Mouse (Mus musculus) WW6 (cell line): ENCODE data around the gene Olfr1436.
"Not testable (repeated sequence)": the region's sequence is repeated elsewhere in the genome, so short reads cannot be mapped to it uniquely, and the experiment has no call there.

Experiments used
- DNase-seq: peaks from one replicate; pipeline ENCODE4 v3.0.0-alpha.2; 2013; ENCODE audit warnings: low read depth, low spot score

Gene Olfr1436

GRCm38 (mm10) chr19:12299030-12299429 lies at the start of gene Olfr1436:
Gene Olfr1436 (minus strand): TSS chr19:12299130.
- DNase-seq = not testable (repeated sequence)

- no peak for DNase-seq
Observed at GRCm38 (mm10) chr19:12335810-12336209, 36.9 kb upstream of the Olfr1436 start, which contains the start of gene Olfr1438-ps1. Gene Olfr1438-ps1 (minus strand): TSS chr19:12335910.

GRCm38 (mm10) chr19:12325001-12325400 lies 26.1 kb upstream of the Olfr1436 start, which contains the start of gene Olfr1437:
Gene Olfr1437 (minus strand): TSS chr19:12325101.
- no peak for DNase-seq

GRCm38 (mm10) chr19:12292979-12293378 lies 6.0 kb downstream of the Olfr1436 start:
- DNase-seq = no peak

GRCm38 (mm10) chr19:12279554-12279953 lies 19.4 kb downstream of the Olfr1436 start, which contains the start of gene Olfr1434:
Gene Olfr1434 (plus strand): TSS chr19:12279854.
- no peak for DNase-seq

- DNase-seq = no peak
Observed at GRCm38 (mm10) chr19:12260732-12261131, 38.2 kb downstream of the Olfr1436 start, which contains the start of gene Olfr235. Gene Olfr235 (plus strand): TSS chr19:12261032.
